Mouse (Mus musculus) lung, postnatal 0 days (tissue): ENCODE data around the gene Nmnat3. TPM values are rescaled to one million over a fixed set of nuclear protein-coding genes. Genes with fewer than 3 reads are reported as not detected.

Experiments
- ATAC-seq: fragments of 200-750 bp; cut with Nextera tagmentation; 2 replicates; pipeline ENCODE4 v1.8.0; 2017; ENCODE audit warnings: moderate library complexity
- DNase-seq: peaks from one replicate; pipeline ENCODE4 v3.0.0-alpha.2; 2016; ENCODE audit warnings: low spot score
- H3K27ac ChIP-seq: fragments of 300-500 bp; sonication (generic); 2 replicates; pipeline ENCODE4 v1.5.1; 2014; ENCODE audit warnings: antibody characterized with exemption, mild to moderate bottlenecking, low read length, mixed read lengths
- H3K27me3 ChIP-seq: fragments of 300-500 bp; sonication (generic); replicated peaks from 2 replicates; pipeline ENCODE4 v1.6.1; 2014; ENCODE audit warnings: low read length, mixed read lengths; ENCODE audit not compliant: insufficient read depth
- H3K36me3 ChIP-seq: fragments of 300-500 bp; sonication (generic); 2 replicates; pipeline ENCODE4 v1.6.1; 2014; ENCODE audit warnings: low read length, mixed read lengths; ENCODE audit not compliant: insufficient read depth
- H3K4me1 ChIP-seq: fragments of 300-500 bp; sonication (generic); 2 replicates; pipeline ENCODE4 v1.6.1; 2014; ENCODE audit warnings: antibody characterized with exemption, low read depth, low read length, mixed read lengths; ENCODE audit not compliant: insufficient read depth
- H3K4me2 ChIP-seq: fragments of 300-500 bp; sonication (generic); replicated peaks from 2 replicates; pipeline ENCODE4 v1.6.1; 2014; ENCODE audit warnings: low read depth, mild to moderate bottlenecking, low read length, moderate library complexity, mixed read lengths
- H3K4me3 ChIP-seq: fragments of 300-500 bp; sonication (generic); 2 replicates; pipeline ENCODE4 v1.5.1; 2014; ENCODE audit warnings: low read depth, low read length
- H3K9ac ChIP-seq: fragments of 300-500 bp; sonication (generic); replicated peaks from 2 replicates; pipeline ENCODE4 v1.6.1; 2014; ENCODE audit warnings: low read depth, mild to moderate bottlenecking
- H3K9me3 ChIP-seq: fragments of 300-500 bp; sonication (generic); 2 replicates; pipeline ENCODE4 v1.6.1; 2016; ENCODE audit warnings: low read length, mixed read lengths
- CTCF ChIP-seq: IDR thresholded peaks from 2 replicates; pipeline ENCODE4 v1.5.1; 2016; ENCODE audit warnings: antibody characterized with exemption, mild to moderate bottlenecking
- EP300 ChIP-seq: IDR thresholded peaks from 2 replicates; pipeline ENCODE4 v1.6.1; 2016; ENCODE audit warnings: antibody characterized with exemption, mild to moderate bottlenecking, control low read depth
- WGBS: fragments of 180-500 bp; shearing (Covaris S2); extraction: QIAGEN DNeasy Blood & Tissue Kit; methylation state at CpG from one replicate; pipeline ENCODE4 v1.1.7; 2014; 5-methylcytosine and 5-hydroxymethylcytosine counted together
- polyA plus RNA-seq: library from polyadenylated mRNA; unstranded; fragments of >200 nt; fragmentation: Nextera tagmentation; extraction: Ambion mirVana; gene quantifications from 2 replicates; pipeline ENCODE4 v1.2.1, GENCODE M21; 2015

Nmnat3 gene
- polyA plus RNA-seq, 1 experiment from 2014 or later: 6.4 TPM

GRCm38 (mm10) chr9:98318875-98319274 lies 31.6 kb downstream of the Nmnat3 start:
- H3K4me3 ChIP-seq: no peak overlapping the region
- no peaks in the 10 kb centered on the region for H3K9me3 ChIP-seq
- TF ChIP-seq EP300 (no peak), CTCF (no peak)
- H3K36me3 ChIP-seq: no peaks in the 10 kb centered on the region
- no peak for ATAC-seq
- 50% methylated on average over 3 of the region's 3 CpGs for WGBS
- no peaks in the 10 kb centered on the region for H3K4me1 ChIP-seq
- H3K9ac ChIP-seq: no peak overlapping the region
- no peaks in the 10 kb centered on the region for H3K27me3 ChIP-seq
- no peak overlapping the region for H3K4me2 ChIP-seq
- H3K27ac ChIP-seq: no peak overlapping the region
- DNase-seq: no peak

GRCm38 (mm10) chr9:98320785-98321184 lies 33.5 kb downstream of the Nmnat3 start:
- H3K9ac ChIP-seq: no peak overlapping the region
- H3K36me3 ChIP-seq: no peaks in the 10 kb centered on the region
- no peak for TF ChIP-seq EP300
- TF ChIP-seq CTCF: no peak
- H3K27ac ChIP-seq: no peak overlapping the region
- no peak overlapping the region for H3K4me2 ChIP-seq
- no peaks in the 10 kb centered on the region for H3K9me3 ChIP-seq
- no peaks in the 10 kb centered on the region for H3K4me1 ChIP-seq
- ATAC-seq (no peak), DNase-seq (no peak)
- 87% methylated on average over 3 of the region's 3 CpGs for WGBS
- H3K27me3 ChIP-seq: no peaks in the 10 kb centered on the region
- H3K4me3 ChIP-seq: no peak overlapping the region

GRCm38 (mm10) chr9:98326088-98326487 lies 38.9 kb downstream of the Nmnat3 start:
- no peak for TF ChIP-seq EP300
- no peak overlapping the region for H3K9ac ChIP-seq

GRCm38 (mm10) chr9:98328415-98329176 lies 41.4 kb downstream of the Nmnat3 start:
- DNase-seq (no peak), ATAC-seq (no peak)
- no peak overlapping the region for H3K27ac ChIP-seq
- no peaks in the 10 kb centered on the region for H3K27me3 ChIP-seq
- TF ChIP-seq EP300 (no peak), CTCF (no peak)
- whole genome bisulfite sequencing: 86% methylated on average over 10 of the region's 10 CpGs
- no peaks in the 10 kb centered on the region for H3K4me1 ChIP-seq
- no peak overlapping the region for H3K4me3 ChIP-seq
- H3K9me3 ChIP-seq: no peaks in the 10 kb centered on the region
- no peaks in the 10 kb centered on the region for H3K36me3 ChIP-seq
- no peak overlapping the region for H3K9ac ChIP-seq
- H3K4me2 ChIP-seq: no peak overlapping the region

More at GRCm38 (mm10) chr9:98326088-98326487, 38.9 kb downstream of the Nmnat3 start:
- Histone ChIP-seq H3K27me3 (no peaks in the 10 kb centered on the region), H3K36me3 (no peaks in the 10 kb centered on the region), H3K9me3 (no peaks in the 10 kb centered on the region), H3K4me1 (no peaks in the 10 kb centered on the region), H3K27ac (no peak overlapping the region), H3K4me2 (no peak overlapping the region), H3K4me3 (no peak overlapping the region)
- 78% methylated on average over 1 of the region's 1 CpGs for WGBS
- DNase-seq: no peak
- ATAC-seq: no peak

- H3K4me3 ChIP-seq: no peak overlapping the region
- no peak overlapping the region for H3K27ac ChIP-seq
- WGBS: 48% methylated on average over 20 of the region's 20 CpGs
- no peaks in the 10 kb centered on the region for H3K9me3 ChIP-seq
- ATAC-seq (peak; percentile 67), DNase-seq (peak; percentile 48)
- H3K4me2 ChIP-seq: no peak overlapping the region
- no peaks in the 10 kb centered on the region for H3K36me3 ChIP-seq
- H3K9ac ChIP-seq: no peak overlapping the region
- TF ChIP-seq CTCF (no peak), EP300 (no peak)
- H3K4me1 ChIP-seq: no peaks in the 10 kb centered on the region
- H3K27me3 ChIP-seq: no peaks in the 10 kb centered on the region
These were observed 42.3 kb downstream of the Nmnat3 start for GRCm38 (mm10) chr9:98329274-98330105.

- Histone ChIP-seq H3K4me1 (no peaks in the 10 kb centered on the region), H3K27ac (no peak overlapping the region), H3K9me3 (no peaks in the 10 kb centered on the region), H3K36me3 (no peaks in the 10 kb centered on the region), H3K4me2 (no peak overlapping the region), H3K27me3 (no peaks in the 10 kb centered on the region), H3K4me3 (no peak overlapping the region), H3K9ac (no peak overlapping the region)
- no peak for TF ChIP-seq EP300
- TF ChIP-seq CTCF: no peak
- 33% methylated on average over 3 of the region's 3 CpGs for WGBS
- DNase-seq: no peak
- ATAC-seq: no peak
These were observed 46.1 kb downstream of the Nmnat3 start for GRCm38 (mm10) chr9:98333219-98333754.
